Mouse (Mus musculus) olfactory bulb, adult 2 months (tissue): ENCODE data around the gene Ddrgk1.

Experiments used
- CTCF ChIP-seq: fragments of 200-500 bp; IDR thresholded peaks from 2 replicates; pipeline ENCODE4 v1.5.1; 2012; ENCODE audit warnings: low read depth, mild to moderate bottlenecking, low read length, moderate library complexity; ENCODE audit not compliant: insufficient read depth
- POLR2A ChIP-seq: fragments of 200-500 bp; IDR thresholded peaks from 2 replicates; pipeline ENCODE4 v1.6.1; 2012; ENCODE audit warnings: mild to moderate bottlenecking, low read depth, low read length, moderate library complexity; ENCODE audit not compliant: insufficient read depth

GRCm38 (mm10) chr2:130697153-130697810, 32.8 kb upstream of the Ddrgk1 start, which contains the start of gene Slc4a11:
- no peak for TF ChIP-seq CTCF
- no peak for TF ChIP-seq POLR2A
